Mouse (Mus musculus): Measurements from ENCODE around the gene Dock6.
"Not testable (repeated sequence)": the region's sequence is repeated elsewhere in the genome, so short reads cannot be mapped to it uniquely, and the experiment has no call there.

Dock6 gene

DNA sequence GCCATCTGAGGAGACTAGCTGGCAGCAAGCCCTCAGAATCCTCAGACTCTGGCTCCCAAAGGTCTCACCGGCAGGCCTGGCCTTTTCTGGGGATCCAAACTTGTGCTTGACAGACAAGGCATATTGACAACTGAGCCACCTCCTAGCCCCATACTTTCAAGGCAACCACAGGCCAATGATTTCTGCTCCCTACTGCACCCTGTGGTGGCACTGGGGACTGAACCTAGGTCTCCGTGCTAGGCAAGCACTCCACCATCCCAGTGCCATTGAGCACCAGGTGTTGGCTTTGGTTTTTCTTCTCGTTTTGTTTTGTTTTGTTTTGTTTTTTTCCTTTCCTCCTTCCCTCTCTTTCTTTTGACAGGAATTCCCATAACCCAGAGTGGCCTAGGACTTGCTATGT lies 43.9 kb downstream of the Dock6 start:
- no peak for DNase-seq (ENCODE audit: low spot score)

DNA sequence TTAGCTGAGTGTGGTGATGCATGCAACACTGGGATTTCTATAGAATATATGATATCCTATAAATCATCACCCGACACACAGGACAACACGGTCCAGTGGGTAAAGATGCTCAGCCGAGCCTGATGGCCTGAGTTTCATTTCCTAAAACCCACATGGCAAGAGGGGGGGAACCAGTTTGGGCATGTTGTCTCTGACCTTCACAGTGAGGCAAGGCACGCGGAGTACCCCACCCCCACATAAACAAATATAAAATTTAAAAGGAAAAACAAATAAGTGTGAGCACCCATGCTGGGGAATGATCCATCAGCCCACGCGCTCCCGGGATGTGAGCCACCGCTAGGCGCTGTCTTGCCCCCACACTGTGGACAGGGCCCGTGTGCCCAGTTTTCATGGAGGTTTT lies 45.5 kb downstream of the Dock6 start:
- no peak for DNase-seq (ENCODE audit: low spot score)

GRCm38 (mm10) chr9:21806363-21806762 lies 46.1 kb downstream of the Dock6 start:
- no peak for DNase-seq (ENCODE audit: low spot score)

- peak; percentile 50 for DNase-seq (ENCODE audit: low spot score)
These were observed 48.3 kb downstream of the Dock6 start for GRCm38 (mm10) chr9:21803986-21804644.

DNA sequence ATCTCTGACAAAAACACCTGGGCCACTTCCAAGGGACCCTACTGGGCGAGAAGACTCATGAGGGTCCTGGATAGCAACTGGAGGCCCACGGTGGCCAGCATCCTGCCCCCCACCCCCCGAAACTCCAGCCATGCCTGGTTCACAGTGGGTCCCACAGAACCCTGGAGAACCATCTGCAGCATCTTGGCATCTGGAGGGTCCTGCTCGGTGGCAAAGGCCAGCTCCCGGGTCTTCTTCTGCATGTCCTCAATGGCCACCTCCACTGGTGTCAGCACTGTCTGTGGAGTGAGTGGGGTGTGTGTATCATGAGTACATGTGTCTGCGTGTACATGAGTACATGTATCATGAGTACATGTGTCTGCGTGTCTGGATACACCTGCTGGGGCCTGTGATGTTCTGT lies 50.8 kb downstream of the Dock6 start:
- no peak for DNase-seq (ENCODE audit: low spot score)

DNA sequence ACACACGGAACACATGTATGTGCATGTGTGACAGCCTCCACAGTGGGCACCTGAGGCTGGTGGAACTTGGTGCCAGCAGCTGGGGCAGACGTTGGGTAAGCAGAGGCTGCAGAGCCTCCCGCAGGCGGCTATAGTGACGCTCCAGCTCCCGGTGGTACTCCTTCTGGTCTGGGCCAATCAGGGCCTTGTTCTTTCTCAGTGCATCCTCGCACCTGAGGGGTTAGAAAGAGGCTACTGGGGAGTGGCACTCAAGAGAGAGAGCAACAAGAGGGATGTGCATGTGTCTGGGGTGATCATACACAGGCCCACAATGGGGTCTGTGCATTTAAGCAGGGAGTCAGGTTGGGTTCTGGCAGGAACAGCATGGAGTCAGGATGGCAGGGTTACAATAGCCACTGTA lies 51.3 kb downstream of the Dock6 start:
- no peak for DNase-seq (ENCODE audit: low spot score)

DNA sequence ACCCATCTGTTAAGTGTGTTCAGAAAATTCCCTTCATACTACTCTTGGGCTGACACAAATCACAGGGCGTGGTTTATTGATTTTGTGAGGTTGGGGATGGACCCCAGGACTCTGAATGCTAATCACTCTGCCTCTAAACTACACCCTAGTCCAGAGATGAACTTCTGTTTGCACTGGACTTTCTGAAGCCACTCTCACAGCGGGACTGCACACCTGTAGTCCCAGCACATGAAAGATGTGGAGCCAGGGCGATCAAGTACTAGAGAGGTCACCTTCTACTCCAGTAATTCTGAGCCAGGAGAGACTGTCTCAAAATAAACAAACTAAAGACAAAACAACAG lies 53.5 kb downstream of the Dock6 start:
- no peak for DNase-seq (ENCODE audit: low spot score)

GRCm38 (mm10) chr9:21798345-21799009 lies 54.0 kb downstream of the Dock6 start, which contains the start of gene Kank2:
Gene Kank2 (minus strand): TSS chr9:21798744.
- DNase-seq (ENCODE audit: low spot score): peak; percentile 71

GRCm38 (mm10) chr9:21797921-21798344 lies 54.5 kb downstream of the Dock6 start:
- DNase-seq (ENCODE audit: low spot score): no peak

DNA sequence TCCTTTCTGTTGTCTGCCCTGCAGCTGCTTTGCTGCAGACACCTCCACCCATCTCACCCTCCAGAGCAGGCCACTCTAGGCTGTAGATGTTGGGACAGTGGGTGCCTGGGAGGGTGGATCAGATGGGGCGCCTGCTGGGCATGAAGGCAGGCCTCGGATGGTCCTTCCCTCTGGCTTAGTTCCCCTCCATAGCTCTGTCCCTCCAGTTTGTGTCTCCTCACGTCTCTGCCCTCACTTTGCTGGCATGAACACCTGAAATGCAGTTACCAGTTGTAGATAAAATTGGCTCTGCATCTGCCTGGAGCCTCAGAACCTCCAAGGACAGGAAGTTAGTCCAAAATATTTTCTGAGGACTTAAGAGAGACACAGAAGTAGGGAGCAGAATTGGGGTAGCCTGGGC lies 55.5 kb downstream of the Dock6 start:
- no peak for DNase-seq (ENCODE audit: low spot score)

- no peak for DNase-seq (ENCODE audit: low spot score)
These were observed 56.2 kb downstream of the Dock6 start for GRCm38 (mm10) chr9:21796259-21796658.

GRCm38 (mm10) chr9:21795579-21795978 lies 56.9 kb downstream of the Dock6 start:
- no peak for DNase-seq (ENCODE audit: low spot score)

DNA sequence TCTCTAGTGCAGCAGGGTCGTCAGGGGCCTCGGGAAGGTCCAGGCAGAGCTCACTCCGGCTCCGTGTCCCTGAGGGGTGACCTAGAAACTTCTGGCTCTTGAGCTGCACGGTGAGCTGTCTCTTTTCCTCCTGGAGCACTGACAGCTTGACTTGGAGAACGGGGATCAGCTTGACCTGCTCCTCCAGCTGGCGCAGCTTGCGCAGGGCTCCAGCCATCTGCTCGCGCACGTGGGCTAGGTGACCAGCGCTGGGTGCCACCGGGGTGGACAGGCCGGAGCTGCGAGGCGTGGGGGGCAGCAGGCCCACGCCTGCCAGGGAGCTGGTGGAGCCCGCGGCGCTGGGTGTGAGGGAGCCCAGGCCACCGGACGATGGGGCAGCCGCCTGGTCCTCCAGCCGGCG lies 57.5 kb downstream of the Dock6 start:
- no peak for DNase-seq (ENCODE audit: low spot score)

- no peak for DNase-seq (ENCODE audit: low spot score)
These were observed 58.0 kb downstream of the Dock6 start for GRCm38 (mm10) chr9:21794344-21794834.

- not testable (repeated sequence) for DNase-seq (ENCODE audit: low spot score)
These were observed 58.9 kb downstream of the Dock6 start for GRCm38 (mm10) chr9:21793507-21793906.

DNA sequence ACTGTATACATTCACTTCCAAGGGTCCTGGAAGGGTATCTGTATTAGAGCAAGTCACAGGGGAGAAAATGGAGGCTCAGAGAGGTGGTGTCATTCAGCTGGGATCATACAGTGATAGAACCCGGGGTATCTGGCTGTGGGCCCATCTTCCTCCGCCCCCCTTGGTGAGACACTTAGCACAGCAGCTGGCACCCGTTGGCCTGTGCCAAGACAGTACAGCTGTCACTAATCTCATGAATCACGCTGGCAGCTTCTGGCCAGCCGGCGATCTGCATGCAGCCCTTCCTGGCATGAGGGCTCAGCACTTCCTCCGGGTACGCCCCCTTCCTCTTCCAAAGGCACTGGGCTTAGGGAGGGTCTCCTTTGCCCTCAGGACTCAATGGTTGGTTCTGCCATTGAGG lies 59.8 kb downstream of the Dock6 start:
- DNase-seq (ENCODE audit: low spot score): no peak

DNA sequence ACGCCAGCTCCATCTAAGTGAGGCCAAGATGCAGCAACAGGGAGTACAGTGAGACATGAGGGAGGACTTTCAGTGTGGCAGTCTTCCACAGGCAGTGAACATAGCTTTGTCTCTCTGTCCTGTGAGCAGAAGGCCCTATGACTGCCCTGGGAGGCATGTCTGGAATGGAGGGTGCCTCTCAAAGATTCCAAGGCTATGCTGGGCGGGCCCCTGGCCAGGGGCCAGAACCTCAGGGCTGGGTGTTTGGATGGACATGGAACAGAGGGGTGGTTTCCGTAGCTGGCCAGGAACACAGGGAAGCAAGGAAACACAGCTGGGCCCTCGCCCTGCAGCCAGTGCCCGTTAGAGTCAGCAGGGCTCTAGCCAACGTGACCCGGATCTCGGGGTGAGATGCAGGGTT lies 60.6 kb downstream of the Dock6 start:
- no peak for DNase-seq (ENCODE audit: low spot score)

DNA sequence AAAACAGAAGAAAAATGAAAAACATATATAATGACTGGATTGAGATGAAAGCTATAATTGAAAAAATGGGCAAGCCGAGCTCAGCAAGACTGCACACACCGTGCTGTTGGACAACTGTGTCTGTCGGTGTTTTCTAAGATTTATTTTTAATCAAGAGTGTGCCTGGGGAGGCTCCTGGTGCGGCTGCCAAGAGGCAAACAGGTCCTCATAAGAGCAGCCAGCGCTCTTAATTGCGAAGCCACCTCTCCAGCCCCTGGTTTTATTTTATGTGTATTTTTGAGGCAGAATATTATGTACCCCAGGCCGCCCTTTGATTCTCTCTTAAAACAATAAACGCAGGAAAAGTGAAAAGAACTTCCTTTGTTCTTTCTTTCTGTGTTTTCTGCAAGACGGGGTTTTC lies 64.2 kb downstream of the Dock6 start:
- no peak for DNase-seq (ENCODE audit: low spot score)

DNA sequence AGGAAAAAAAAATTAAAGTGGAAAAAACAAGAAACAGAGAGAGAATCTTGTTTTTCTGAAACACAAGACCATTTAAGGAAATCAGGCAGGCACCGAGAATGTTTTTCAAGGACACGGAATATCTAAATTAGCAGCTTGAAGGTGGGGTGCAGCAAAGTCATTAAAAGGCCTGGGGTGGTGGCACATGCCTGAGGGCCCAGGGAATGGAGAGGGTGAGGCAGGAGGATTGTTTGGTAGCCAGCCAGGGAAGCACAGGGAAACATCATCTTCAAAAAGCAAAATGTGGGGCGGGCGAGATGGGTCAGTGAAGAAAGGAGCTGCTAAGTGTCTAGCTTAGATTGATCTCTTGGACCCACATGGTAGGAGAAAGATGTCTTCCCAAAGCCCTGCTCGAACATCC lies 64.8 kb downstream of the Dock6 start:
- no peak for DNase-seq (ENCODE audit: low spot score)

DNA sequence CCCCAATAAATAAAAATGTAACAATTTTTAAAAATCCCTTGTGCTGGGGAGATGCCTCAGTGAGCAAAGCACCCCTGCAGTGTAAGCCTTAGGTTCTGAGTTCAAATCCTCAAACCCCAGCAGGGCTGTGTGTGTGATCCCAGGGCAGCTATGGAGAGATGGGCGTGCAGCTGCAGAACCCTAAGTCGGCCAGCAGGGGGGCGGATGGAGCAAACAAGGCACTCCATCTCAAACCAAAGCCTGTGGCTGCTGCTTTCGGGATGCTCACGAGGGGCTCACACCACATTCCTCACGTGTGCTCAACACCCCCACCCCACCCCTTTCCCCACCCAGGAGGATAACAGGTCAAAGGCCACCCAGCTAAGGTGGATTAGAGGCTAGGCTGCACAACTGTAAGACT lies 65.5 kb downstream of the Dock6 start:
- DNase-seq (ENCODE audit: low spot score): no peak

GRCm38 (mm10) chr9:21786309-21786708 lies 66.1 kb downstream of the Dock6 start:
- DNase-seq (ENCODE audit: low spot score): not testable (repeated sequence)

DNA sequence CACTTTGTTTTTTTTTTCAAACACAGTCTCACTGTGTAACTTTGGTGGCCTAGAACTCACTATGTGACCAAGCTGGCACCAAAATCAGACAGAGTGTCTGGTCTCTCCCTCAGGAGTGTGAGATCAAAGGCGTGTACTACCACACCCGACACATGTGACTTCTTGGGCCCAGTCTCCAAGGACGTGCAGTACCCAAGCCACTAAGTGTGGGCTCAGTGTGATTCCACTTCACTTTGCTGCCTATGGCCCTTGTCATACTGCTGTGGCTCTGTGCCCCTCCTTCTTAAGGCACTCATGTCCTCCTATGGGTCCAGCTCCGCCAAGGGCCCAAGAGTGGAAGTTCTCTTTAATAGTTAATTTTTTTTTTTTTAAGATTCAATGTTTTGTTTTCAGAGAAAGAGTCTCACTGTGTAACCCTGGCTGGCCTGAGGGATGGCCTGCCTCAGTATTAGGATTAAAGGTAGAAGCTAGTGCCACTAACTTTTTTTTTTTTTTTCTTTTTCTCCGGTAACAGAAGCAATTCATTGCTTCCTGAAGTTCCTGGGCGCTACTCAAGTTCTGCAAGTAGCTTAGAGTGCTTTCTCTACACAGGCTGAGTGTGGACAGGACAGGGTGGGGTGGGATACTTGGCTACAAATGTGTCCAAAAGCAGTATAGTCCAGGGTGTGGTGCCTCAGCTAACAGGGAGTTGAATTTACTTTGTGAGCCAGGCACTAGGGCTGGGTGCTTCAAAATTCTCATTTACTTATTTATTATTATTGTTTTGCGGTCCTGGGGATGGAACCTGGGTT lies 67.7 kb downstream of the Dock6 start:
- DNase-seq (ENCODE audit: low spot score): no peak

Measured in spleen, adult 12 weeks (tissue).